Mouse (Mus musculus) gastrocnemius, adult 2 months (tissue): ENCODE measurements around the gene Hoxd9. TPM values are rescaled to one million over a fixed set of nuclear protein-coding genes. Genes with fewer than 3 reads are reported as not detected.

ENCODE experiments used
- DNase-seq: peaks from one replicate; pipeline ENCODE4 v3.0.0; 2022
- H3K27ac ChIP-seq: fragments of 200-600 bp; 2 replicates; pipeline ENCODE4 v1.8.1; 2022; ENCODE audit warnings: mild to moderate bottlenecking
- H3K4me3 ChIP-seq: fragments of 200-600 bp; 2 replicates; pipeline ENCODE4 v1.8.1; 2022; ENCODE audit warnings: mild to moderate bottlenecking, moderate library complexity
- CTCF ChIP-seq: fragments of 200-600 bp; IDR thresholded peaks from 2 replicates; pipeline ENCODE4 v1.8.1; 2022; ENCODE audit warnings: antibody characterized with exemption, mild to moderate bottlenecking, moderate library complexity
- intact Hi-C: fragments of 180-260 bp; cut with DNase I; formaldehyde crosslinking; loops from one replicate; pipeline ENCODE4 v1.15.1; 2025
- total RNA-seq, 2 experiments: library from RNA; stranded (reverse); gene quantifications; 2 replicates each; pipeline ENCODE4 v1.2.3; 2021

Hoxd9 gene
- total RNA-seq, 2 experiments from 2014 or later: 15.8 to 19.1 TPM

DNA sequence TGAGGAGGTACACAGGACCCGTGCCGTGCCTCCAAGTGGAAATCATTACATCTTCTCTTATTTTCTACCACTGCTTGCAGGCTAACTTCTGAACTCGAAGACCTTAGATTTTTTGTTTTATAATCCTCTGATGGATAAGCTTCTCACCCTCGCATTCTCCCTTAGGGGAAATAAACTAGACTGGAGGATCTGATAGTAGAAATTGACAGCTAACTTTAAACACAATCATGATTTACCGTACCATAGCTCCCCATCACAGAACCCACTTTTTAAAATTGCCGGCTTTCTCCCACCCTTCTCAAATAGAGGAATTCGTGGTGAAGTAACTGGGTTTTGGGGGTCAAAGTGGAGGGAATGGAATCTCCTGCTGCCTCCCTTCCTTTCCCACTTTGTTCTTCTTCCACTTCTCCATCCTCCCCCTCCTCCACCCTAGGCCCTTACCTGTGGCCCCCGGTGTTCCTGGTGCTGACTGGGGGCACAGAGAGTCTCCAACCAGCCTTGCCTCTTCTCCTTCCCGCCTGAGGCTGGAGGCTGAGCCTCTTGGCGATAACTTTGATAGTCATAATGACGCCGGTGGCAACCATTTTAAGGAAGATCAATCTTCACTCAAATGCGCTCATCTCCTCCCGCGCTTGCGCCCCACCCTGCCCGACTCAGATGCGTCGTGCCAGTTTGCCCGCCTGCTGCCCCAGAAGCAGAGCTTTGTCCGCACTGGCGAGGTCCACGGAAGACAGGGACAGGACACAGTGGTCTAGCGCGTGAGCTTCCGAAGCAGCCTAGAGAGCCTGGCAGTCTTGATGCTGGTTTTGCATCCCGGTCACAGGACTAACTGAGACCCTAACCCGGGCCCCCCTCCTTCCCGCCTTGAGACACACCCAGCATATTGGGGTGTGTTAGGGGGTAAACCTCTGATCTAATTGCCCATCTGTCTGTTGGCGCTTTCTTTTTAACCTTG is 36.8 kb upstream of the Hoxd9 start:
- Histone ChIP-seq H3K27ac (no peak overlapping the region), H3K4me3 (no peak overlapping the region)
- DNase-seq: no peak
- intact Hi-C loops: loop anchor here (5.0 kb wide), 1 partner anchor 83 kb away; the partner anchor contains the start of gene Lnpk
- TF ChIP-seq CTCF: no peak

DNA sequence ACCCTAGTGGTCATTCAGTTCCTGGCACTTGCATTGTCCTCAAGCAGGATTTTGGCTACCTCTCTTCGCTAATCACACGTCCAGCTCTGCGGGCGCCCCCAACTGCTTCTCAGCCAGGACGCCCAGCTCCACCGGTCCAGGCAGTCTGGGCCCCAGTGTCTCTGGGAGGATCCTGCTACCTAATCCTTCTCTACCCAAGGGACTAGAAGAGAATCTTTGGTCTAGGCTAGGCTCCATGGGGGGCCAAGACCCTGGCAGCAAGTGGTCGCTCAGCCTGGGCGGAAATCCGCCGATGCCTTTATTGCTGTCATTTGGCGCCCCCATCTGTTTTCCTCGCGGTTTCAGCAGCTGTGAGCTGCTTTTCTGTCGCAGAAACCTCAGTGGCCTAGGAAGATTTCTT is 35.8 kb upstream of the Hoxd9 start:
- Histone ChIP-seq H3K27ac (no peak overlapping the region), H3K4me3 (no peak overlapping the region)
- peak; percentile 48 for DNase-seq
- TF ChIP-seq CTCF: peak; percentile 61
- intact Hi-C loops: loop anchor here (2.0 to 5.0 kb wide), 3 partner anchors 84 to 595 kb away; partner anchors contain the start of gene Lnpk

DNA sequence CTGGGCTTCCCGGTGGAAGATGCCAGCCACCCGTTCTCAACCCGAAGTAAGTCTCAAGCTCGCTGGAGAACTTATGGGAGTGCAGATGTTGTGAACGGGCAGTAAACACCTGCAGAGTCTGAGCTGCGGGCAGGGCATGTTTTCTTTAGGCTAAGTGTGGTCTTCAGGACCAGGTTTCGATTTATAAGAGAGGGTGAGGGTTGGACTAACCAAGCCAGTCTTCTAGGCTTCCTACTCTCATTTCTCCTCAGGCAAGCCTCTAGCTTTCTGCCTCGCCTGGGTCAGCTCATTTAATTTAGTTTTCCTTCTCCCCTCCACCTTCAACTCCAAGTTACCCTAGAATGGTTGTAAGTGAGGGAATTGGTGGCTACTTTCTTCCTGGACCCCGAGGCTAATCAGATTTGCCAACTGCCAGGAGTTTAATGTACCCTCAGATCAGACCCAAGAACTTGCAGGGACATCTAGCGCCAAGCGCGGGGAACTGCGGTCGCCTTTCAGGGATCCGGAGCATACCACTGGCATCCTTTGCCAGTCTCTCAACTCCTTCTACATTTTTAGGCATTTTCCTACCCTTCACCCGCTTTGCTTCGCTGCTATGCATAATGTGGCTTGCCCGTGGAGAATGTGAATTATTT is 34.1 kb upstream of the Hoxd9 start:
- intact Hi-C loops: loop anchor here (2.0 to 5.0 kb wide), 3 partner anchors 86 to 597 kb away; partner anchors contain the start of gene Lnpk
- no peak overlapping the region for H3K27ac ChIP-seq

DNA sequence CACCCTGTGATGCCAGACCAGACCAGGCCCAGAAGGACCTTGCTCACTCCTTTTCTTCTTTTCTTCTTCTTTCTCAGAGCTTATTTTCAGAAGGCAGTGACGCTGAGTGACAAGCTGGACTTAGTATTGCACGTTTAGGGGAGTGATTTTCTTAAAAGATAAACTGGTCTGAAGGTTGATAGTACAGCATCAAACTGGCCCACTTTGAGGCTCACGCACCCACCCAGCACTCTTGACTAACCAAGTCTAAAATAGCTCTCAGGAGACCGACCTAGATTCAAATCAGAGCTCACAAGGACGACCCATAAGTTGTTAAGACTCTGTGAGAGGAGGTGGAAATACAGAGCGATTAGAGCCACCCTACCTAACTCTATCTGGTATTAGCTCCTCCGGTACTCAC is 31.1 kb upstream of the Hoxd9 start:
- DNase-seq: no peak
- Histone ChIP-seq H3K4me3 (no peak overlapping the region), H3K27ac (no peak overlapping the region)
- no peak for TF ChIP-seq CTCF
- intact Hi-C loops: no loop called here

More for the DNA sequence above, 34.1 kb upstream of the Hoxd9 start:
- DNase-seq: peak; percentile 58
- peak; percentile 80 for TF ChIP-seq CTCF
- H3K4me3 ChIP-seq: no peak overlapping the region

GRCm38 (mm10) chr2:74667191-74667841 is 30.2 kb upstream of the Hoxd9 start:
- intact Hi-C loops: no loop called here
- TF ChIP-seq CTCF: no peak
- no peak for DNase-seq
- H3K4me3 ChIP-seq: no peak overlapping the region
- H3K27ac ChIP-seq: no peak overlapping the region

GRCm38 (mm10) chr2:74667842-74668357 is 29.6 kb upstream of the Hoxd9 start, which contains the start of gene Hoxd13:
Gene Hoxd13, plus strand, starts transcription at chr2:74668310.
- H3K4me3 ChIP-seq: peak within 1 kb of the TSS; percentile 71
- no peak for DNase-seq
- H3K27ac ChIP-seq: no peak within 1 kb of the TSS
- TF ChIP-seq CTCF: no peak
- intact Hi-C loops: no loop called here

GRCm38 (mm10) chr2:74668370-74669229 is 28.9 kb upstream of the Hoxd9 start:
- no peak overlapping the region for H3K27ac ChIP-seq
- no peak for TF ChIP-seq CTCF
- peak overlapping the region; percentile 71 for H3K4me3 ChIP-seq
- intact Hi-C loops: no loop called here
- DNase-seq: no peak

GRCm38 (mm10) chr2:74669230-74669578 is 28.3 kb upstream of the Hoxd9 start:
- Histone ChIP-seq H3K27ac (no peak overlapping the region), H3K4me3 (no peak overlapping the region)
- intact Hi-C loops: no loop called here

GRCm38 (mm10) chr2:74669650-74670235 is 27.8 kb upstream of the Hoxd9 start:
- no peak for TF ChIP-seq CTCF
- no peak for DNase-seq
- Histone ChIP-seq H3K4me3 (no peak overlapping the region), H3K27ac (no peak overlapping the region)
- intact Hi-C loops: no loop called here

More at GRCm38 (mm10) chr2:74669230-74669578, 28.3 kb upstream of the Hoxd9 start:
- DNase-seq: no peak
- no peak for TF ChIP-seq CTCF

GRCm38 (mm10) chr2:74670632-74671188 is 26.8 kb upstream of the Hoxd9 start:
- TF ChIP-seq CTCF: no peak
- no peak overlapping the region for H3K27ac ChIP-seq
- DNase-seq: no peak
- intact Hi-C loops: no loop called here
- H3K4me3 ChIP-seq: no peak overlapping the region

DNA sequence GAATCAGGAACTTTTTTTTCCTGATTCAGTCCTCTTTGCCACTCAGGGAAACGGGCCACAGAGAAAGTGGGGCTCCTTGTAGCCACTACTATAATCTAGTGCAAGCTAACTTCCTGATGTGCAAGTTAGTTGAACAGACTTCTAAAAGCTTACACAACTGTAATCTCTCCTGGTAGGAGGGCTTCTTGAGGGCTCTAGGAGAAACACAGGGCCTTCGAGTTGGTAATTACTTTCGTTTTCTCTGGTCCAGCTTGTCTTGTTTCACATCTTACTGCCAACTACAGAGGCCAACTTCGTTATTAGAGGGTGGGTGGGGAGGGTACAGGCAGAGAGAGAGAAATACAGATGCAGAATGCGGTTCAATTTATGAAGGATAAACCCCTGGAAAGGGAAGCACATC is 25.7 kb upstream of the Hoxd9 start:
- intact Hi-C loops: loop anchor here (2.0 kb wide), 2 partner anchors 707 to 1087 kb away; no protein-coding TSS in a partner anchor
- H3K27ac ChIP-seq: no peak overlapping the region
- no peak for DNase-seq
- no peak for TF ChIP-seq CTCF
- H3K4me3 ChIP-seq: no peak overlapping the region
